Mouse (Mus musculus): ENCODE results near the gene Amn.

GRCm38 (mm10) chr12:111314273-111314672 is 43.4 kb downstream of the Amn start:
- no peak for TF ChIP-seq POLR2A (IDR thresholded peaks at IDR 0.05; ENCODE audit: insufficient read depth, low read depth, low read length)
- no peak for TF ChIP-seq CTCF (IDR thresholded peaks at IDR 0.05; ENCODE audit: insufficient read depth, low read depth, low read length)

Data from olfactory bulb, adult 2 months (tissue).